Mouse (Mus musculus) spleen, postnatal 10 days (tissue): ENCODE results near the gene Arhgap20.

ENCODE experiments used
- DNase-seq, 2 experiments: peaks; one replicate each; pipeline ENCODE4 v3.0.0; 2021 to 2022; ENCODE audit warnings: low spot score in 2 of 2

Arhgap20 gene

DNA sequence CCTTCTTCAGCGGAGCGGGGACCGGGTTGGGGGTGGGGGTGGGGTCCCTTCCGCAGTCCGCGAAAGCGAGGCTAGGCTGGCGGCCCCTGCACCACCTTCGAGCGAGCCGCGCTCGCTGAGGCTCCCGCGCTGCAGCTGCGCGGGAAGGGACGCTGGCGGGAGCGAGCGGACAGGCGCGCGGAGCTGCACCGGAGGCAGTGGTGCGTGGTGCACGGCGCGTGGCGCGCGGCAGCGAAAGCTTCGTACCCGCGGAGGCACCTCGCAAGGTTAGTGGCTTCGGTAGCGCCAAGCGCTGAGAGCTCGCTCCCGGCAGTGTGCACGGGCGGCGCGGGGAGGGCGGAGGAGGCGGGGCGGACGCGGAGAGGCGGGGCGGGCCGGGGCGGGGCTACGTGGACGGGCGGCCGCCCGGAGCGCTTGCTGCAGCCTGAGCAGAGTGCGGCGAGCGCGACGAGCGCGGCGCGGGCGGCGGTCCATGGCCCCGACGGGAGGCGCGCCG is at the start of gene Arhgap20:
Arhgap20 (plus strand) TSS at position 417 of the 496 bp plus-strand sequence.
- DNase-seq, result peak; percentile 18 to 64

DNA sequence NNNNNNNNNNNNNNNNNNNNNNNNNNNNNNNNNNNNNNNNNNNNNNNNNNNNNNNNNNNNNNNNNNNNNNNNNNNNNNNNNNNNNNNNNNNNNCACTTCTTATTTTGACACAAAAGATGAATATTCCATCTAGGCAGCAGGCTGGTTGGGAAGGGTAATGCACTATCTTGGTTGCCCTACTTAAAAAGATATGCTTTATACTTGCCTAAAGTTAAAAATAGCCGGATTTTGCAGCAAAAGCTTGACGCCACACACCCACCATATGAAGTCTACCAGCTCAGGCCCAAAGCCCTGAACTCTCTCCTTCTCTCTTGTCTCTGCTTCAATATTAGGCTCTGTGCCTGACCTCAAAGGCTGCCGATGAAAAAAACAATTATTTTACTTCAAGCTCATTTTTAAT is 46.3 kb upstream of the Arhgap20 start:
- no peak for DNase-seq

DNA sequence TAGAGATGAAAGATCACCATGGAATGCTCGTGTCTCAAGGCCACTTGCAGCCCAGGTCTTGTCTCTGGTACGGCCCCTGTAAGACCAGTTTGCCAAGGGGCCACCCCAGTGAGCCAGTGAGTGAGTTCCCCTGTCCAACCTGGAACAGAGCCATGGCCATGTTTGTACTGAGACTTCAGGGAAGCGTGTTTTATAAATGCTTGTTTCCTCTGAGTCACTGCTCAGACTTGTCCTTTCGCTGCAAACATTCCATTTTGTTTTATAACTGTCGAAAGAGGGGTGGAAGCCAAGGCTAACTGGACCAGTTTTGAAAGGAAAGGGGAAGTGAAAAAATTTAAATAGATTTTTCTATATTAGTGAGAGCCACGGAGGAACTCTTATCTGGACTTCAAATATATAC is 37.2 kb upstream of the Arhgap20 start:
- DNase-seq, result no peak

GRCm38 (mm10) chr9:51735180-51736034 is 29.7 kb upstream of the Arhgap20 start:
- no peak for DNase-seq

DNA sequence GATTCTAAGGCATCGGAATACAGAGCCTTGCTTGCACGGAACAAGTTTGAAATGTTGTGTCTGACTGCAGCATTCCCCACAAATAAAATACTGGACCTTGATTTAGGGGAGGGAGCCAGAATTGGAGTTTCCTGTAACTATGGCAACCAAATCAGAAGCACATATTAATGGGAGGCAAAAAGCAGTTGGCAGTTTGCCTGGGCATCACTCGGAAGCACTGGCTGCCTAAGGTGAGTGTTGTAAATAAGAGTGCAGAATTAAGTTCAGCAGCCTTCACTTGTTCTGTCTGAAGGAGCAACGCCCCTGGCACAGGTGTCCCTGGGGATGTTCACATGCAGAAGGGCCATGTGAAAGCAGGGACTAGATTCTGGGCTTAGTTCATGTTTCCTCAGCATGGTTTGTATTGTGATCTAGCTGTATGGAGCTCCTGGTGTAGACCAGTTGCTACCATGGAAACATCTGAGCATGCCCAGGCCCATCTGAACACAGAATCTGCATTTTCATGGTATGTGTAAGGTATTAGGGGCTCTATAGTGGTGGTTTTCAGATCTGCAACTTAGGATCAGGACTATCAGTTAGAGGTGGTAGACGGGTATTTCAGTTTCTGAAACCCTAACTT is 28.3 kb upstream of the Arhgap20 start:
- DNase-seq, result no peak

DNA sequence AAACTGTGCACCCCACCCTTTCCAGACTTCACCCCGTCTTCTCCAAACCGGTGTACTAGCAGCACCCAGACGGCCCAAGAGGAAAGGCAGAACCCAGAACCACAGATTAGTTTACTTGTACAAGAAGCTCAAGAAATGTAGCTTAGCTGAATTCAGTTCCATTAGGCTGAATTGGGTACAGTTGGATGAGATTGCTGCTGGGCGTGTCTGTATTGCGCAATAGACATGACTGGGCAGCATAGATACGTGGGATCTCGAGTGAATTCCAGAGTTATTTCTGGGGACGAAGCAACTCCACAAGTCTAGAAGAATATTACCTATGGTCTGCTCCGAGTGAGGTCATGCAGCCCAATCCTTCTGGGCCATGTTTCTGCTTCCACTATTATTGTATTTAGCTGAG is 26.8 kb upstream of the Arhgap20 start:
- DNase-seq, result no peak

DNA sequence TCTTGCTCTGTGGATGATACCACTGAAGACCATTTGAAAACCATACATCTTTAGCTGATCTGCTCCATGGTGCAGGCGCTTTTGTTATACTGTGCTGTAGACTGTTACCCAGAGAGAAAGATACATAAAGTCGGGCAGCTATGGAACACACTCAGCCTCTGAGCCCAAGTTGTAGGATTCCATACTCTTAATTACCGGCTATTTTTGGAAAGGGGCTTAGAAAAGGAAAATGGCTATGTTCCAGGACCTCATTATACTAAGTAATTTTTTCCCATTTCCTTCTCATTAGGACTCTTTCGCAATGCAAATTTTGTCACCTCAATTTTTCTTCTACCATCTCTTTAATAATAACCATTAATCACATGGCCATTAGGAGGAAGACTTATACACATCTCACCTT is 25.3 kb upstream of the Arhgap20 start:
- DNase-seq, result no peak

DNA sequence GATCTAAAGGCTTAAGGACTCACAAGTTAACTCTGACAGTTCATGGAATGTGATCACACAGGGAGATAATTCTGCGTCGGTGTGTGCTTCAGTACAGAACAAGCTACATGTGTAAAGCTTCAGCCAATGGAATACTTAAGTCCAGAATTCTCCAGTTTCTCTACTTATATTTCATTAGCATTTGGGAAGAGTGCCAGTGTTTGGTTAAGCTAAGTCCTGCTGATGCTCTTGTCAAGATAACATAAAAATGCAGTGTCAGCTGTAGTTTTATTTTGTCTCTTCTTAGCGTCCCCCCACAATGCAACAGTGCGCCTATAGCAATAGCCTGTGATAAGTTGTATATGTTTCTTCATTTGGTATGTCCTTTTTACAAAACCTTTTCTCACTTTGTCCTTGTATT is 15.0 kb upstream of the Arhgap20 start:
- no peak for DNase-seq

DNA sequence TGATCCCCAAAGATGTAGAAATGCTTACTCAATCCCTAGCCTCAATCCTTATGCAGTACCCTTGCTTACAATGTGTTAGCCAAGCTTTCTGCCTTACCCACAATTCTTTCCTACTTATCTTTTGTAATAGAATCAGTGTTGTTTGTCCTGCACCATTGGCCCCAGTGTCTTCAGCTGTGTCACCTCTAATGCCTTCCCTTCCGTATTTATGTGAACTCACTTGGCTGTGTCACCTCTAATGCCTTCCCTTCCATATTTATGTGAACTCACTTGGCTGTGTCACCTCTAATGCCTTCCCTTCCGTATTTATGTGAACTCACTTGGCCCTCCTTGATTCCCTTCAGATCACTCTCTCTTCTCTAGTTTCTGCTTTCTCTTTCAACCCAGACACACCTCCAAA is 4.1 kb upstream of the Arhgap20 start:
- DNase-seq, result no peak

DNA sequence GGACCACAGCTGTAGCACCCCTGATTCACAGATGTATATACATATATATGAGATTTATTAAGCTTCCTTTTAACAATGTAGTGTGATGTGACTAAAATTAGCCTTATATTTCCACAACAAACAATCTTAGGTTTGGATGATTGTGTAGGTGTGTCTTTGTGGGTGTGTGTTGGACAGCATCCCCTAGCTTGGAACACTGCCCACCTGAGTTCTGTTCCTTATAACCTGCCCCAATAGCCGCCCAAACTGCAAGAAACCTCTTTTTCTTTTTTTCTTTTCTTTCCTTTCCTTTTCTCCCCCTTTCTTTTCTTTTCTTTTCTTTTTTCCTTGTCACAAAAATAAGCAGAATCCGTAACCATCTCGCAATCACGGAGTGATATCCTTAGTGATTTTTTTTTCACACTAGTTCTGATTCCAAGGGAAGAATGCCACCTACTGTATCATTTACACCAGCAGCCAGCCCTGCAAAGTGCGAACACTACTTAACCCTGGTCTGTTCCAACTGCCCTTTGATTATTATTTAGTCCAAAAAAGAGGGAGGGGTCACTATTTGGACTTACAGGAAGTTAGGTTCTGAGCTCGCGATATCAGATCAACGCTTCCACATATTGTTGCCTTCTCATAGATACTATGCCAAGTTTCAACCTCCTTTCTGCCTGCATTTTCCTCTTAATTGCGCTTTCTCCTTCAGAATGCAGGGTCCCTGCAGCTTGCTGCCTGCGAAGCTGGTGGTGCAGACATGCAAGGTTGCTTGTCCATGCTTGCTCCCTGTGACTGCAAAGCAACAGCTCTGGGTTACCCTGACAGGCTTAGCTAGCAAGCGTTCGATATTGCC is 879 bp upstream of the Arhgap20 start:
- no peak for DNase-seq

GRCm38 (mm10) chr9:51765417-51766174 is 459 bp downstream of the Arhgap20 start:
- DNase-seq, result peak; percentile 13 to 19

DNA sequence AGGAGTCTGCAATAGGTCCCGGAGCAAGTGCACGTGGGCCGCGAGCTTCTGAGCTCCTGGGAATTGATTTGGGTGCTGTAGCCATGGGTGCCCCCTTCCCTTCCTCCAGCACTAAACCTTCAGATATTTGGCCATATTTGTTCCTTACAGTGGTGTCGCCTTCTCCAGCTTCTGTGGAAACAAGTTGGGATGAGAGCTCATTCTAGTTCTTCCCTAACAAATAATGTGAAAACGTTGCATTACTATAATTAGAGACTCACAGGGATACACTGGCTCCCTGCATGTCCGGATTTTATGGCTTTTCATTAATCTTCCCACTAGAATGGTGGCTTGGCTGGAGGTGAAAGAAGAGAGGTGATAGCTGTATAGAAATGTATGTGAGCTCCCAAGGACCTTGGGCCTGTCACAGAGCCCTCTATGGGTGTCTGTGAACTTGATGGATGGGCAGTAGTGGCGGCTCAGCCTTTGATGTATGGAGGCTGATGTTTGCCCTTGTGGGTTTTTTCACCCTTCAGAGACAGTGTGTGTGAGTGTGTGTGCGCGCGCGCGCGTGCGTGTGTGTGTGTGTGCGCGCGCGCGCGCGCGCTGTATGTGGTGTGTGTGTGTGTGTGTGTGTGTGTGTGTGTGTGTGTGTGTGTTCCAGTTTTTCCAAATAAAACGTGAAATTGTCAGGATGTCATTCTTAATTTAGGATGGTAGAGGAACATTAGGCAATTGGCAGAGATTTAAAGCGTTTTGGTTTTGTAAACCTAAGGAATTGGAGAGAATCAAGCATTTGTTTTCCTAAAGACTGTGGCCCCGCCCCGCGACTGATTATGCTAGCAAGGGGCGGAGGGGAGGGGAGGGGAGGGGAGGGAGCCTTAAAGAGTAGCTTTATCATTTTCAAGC is 1.3 kb downstream of the Arhgap20 start:
- DNase-seq, result no peak

GRCm38 (mm10) chr9:51774201-51774600 is 9.1 kb downstream of the Arhgap20 start:
- no peak for DNase-seq

- DNase-seq, result no peak
These were observed 11.3 kb downstream of the Arhgap20 start for GRCm38 (mm10) chr9:51776459-51776858.

DNA sequence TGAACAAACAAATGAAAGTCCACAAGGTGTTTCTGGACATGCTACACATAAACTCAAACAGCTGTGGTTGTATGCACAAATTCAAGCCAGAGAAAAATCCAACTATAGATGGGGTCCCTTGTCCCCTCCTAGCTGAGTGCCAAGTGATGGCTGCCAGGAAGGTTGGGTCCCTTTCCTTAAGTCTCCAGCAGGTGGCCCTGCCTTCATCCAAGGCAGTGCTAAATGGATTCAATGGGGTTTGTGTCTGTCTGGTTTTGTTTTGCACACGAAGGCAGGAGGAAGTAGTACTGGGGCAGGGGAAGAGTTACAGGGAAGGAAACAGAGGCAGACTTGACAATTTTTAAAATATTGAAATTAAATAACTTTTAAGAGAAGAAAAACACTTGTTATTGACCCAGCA is 12.0 kb downstream of the Arhgap20 start:
- no peak for DNase-seq

DNA sequence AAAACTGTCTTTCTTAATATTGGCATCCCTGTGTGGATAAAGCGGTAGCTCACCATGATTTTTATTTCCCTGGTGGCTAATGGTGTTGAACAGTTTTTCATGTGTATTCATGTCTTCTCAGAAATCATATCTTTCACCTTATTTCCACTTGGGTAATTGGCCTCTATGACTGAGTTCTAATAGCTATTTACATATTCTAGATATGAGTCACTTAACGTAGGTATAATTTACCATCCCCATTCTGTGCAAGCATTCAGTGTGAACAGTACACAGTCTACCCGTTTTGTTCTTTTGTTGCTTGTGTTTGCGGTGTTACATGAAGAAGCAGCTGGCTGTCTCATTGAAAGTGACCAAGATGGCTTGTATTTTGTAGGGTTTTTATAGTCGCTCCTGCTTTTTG is 14.1 kb downstream of the Arhgap20 start:
- no peak for DNase-seq

DNA sequence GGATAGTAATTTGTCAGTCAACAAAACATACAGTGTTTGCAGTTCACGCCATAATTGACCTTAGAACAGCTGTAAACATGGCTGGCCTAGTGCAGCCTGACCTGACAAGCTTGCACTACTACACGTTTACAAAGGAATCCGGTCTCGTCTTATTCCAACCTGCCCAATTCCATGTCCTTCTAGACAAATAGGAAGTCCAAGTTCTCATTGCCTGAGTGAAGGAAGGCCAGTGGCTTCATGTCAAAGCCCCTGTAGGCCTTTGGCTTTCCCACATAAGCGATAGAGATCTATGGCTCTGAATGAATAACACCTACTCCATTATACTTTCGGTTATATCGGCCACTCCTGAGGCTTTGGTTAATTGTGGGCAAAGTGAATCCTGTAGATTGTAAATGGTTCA is 16.0 kb downstream of the Arhgap20 start:
- DNase-seq, result no peak

DNA sequence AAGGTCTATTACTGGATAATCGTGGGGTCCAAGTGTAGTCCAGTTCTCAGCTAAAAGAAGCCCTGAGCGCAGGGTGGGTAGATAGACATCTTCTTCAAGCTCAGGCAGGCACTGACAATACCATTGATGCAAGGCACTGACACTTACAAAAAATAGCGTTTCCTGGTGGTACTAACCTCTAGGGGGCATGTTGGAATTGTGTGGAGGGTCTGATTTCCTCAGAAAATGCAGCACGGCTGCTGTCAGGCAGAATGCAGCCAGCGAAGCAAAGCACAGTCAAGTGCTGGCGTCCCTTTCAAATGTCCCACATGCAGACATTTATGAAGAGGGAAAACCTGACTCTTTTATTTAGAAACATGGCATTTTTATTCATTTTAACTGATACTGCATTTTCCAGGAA is 22.2 kb downstream of the Arhgap20 start:
- DNase-seq, result no peak

GRCm38 (mm10) chr9:51788466-51788865 is 23.3 kb downstream of the Arhgap20 start:
- DNase-seq, result no peak

DNA sequence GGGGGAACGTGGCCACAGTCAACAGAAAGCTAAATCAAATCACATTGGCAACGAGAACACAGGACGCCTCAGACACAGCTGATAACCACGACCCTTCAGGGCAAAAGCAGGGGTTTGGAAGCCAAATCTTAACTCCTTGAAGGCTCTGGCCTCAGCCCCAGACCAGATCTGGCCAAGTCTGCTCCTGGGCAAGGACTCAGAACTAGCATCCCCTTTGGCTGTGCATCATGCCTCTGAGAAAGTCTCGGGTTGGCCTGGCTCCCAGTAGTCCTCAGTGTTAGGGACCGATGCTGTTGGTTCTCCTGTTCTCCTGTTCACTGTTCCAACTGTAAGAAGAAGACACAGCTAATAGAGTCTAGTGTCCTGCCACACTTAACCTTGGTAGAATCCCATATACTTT is 30.1 kb downstream of the Arhgap20 start:
- DNase-seq, result no peak

DNA sequence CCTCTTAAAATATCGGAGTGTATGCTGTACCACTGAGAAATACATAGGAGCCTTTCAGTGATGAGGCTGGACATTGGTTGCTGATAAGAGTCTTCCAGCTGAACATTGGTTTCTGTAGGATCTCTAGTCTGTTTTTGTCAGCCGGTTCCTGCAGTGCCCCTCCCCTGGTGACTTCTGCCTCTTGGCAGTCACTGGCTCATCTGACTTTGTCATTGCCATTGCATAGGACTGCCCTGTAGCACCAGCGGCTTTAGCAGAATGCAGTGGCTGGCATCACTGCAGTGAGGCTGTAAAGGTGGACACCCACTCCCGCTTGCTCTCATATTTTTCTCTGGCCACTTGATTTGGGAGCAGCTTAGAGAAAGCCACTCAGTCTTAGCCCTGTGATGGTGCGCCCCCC is 33.1 kb downstream of the Arhgap20 start:
- no peak for DNase-seq
